Mouse (Mus musculus) urinary bladder, postnatal 25 days (tissue): Measurements from ENCODE around the gene Anks6.
"Not testable (repeated sequence)": the region's sequence is repeated elsewhere in the genome, so short reads cannot be mapped to it uniquely, and the experiment has no call there.

Experiments
- DNase-seq: peaks from one replicate; pipeline ENCODE4 v3.0.0; 2022; ENCODE audit warnings: low spot score

Anks6 gene

GRCm38 (mm10) chr4:47056791-47057509, at the start of gene Anks6:
Gene Anks6, minus strand, starts transcription at chr4:47057427.
- peak; percentile 65 for DNase-seq

DNA sequence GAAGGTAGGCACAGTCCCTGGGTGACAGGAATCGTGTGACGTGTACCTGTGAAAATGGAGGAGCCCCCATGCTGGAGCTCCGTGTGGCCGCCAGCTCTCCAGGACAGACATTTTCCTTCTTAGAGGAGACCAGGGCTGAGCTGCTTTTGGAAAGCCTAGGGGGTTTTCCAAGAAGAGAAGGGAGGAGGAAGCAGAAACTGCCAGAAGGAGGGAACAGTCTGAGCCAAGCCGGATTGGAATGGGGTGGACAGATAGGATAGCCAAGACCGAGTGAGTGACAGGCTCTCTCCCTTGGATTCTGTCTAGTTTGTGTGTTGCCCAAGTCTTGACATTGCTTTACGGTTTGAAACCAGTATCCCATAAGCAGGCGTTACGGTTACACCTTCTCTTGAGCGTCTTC, 46.3 kb upstream of the Anks6 start:
- no peak for DNase-seq

- no peak for DNase-seq
These were observed 36.4 kb upstream of the Anks6 start for GRCm38 (mm10) chr4:47093647-47094046.

- no peak for DNase-seq
These were observed 35.9 kb upstream of the Anks6 start for GRCm38 (mm10) chr4:47093161-47093560.

- DNase-seq = no peak
These were observed 35.3 kb upstream of the Anks6 start for GRCm38 (mm10) chr4:47092387-47093021.

- DNase-seq = no peak
These were observed 34.5 kb upstream of the Anks6 start, which contains the start of gene Galnt12 for GRCm38 (mm10) chr4:47091493-47092386. Gene Galnt12, plus strand, starts transcription at chr4:47091909.

DNA sequence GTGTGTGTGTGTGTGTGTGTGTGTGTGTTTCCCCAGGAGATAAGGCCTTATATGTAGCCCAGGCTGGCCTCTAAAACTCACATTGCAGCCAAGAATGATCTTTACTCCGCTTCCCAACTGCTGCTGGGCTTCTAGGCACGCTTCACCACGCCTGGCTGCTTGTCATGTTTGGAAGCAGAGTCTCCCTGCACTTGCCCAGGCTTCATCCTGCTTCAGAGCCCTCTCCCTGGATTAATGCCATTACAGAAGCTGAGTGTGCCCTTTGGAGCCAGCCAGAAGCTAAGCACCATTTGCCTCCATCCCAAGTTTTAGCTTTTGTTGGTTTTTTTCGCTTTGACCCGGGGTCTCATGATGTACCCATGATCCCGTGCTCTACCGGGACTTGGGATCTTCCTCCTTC, 31.4 kb upstream of the Anks6 start:
- DNase-seq = no peak

DNA sequence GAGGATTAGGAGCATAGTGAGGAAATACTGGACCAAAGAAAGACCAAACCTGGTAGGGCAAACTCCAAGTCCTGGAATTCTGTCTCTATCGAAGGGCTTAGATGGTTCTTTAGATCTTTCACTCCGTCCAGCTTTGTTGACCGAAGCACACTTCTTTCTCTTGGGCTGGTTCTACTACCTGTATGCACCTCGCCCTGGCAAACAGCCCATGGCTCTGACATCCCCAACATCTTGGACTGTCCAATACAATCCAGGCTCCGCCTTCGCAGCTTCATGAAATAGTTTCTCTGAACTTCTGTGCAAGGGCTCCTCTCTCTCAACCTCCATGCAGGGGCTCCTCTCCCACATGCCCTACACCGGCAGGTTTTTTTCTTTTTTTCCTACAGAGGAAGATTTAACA, 26.6 kb upstream of the Anks6 start:
- DNase-seq = no peak

DNA sequence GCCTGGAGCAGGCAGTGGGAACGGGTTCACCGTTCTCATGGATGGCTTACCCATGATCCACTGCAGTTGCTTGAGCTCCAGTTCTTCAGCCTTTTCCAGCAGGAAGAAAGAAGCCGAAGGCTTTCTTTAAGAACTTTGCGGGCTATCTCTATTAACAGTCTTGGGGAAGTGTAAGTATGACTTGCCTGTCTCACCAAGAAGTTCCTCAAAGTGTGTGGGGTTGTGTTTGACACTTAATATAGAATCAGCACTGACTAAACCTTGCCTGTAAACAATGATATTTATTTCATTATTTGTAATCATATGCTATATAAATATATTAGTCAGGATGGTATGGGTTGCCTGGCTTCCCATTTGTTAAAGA, 23.4 kb upstream of the Anks6 start:
- no peak for DNase-seq

- no peak for DNase-seq
These were observed 22.9 kb upstream of the Anks6 start for GRCm38 (mm10) chr4:47079997-47080646.

DNA sequence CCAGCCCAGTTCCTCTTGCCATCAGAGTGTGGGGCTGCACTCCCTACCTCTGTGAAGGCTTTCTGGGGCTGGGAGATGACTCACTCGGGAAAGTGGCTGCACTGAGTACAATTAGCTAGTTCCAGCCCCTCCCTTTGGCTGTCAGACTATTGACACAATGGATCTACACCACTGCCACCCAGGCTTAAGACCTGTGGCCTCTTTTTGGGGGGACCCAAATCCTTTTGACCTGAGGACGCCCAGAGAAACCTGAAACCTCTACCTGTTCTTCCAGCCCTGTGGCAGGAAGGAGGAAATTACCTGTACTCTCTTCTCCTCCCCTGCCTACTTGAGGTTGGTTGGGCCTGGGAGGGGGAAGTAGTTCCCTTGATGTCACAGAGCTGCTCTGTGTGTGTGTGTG, 17.8 kb upstream of the Anks6 start:
- DNase-seq = no peak

DNA sequence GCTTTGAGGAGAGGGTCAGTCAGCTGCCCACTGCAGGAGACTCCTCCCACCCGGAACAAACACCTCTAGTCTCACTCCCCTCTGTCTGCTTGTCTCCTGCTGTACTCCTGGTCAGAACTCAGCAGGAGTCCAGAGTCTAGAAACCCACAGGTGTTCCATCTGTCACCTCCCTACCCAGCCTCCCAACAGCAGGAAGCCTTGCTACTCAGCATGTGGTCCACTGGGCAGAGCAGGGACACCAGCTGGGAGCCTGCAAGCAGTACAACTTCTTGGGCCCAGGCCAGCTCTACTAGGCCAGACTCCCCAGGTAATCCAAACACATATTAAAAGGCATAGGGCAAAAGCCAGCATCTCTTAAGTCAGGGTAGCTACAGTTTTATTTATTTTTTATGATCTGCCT, 3.7 kb upstream of the Anks6 start:
- no peak for DNase-seq

DNA sequence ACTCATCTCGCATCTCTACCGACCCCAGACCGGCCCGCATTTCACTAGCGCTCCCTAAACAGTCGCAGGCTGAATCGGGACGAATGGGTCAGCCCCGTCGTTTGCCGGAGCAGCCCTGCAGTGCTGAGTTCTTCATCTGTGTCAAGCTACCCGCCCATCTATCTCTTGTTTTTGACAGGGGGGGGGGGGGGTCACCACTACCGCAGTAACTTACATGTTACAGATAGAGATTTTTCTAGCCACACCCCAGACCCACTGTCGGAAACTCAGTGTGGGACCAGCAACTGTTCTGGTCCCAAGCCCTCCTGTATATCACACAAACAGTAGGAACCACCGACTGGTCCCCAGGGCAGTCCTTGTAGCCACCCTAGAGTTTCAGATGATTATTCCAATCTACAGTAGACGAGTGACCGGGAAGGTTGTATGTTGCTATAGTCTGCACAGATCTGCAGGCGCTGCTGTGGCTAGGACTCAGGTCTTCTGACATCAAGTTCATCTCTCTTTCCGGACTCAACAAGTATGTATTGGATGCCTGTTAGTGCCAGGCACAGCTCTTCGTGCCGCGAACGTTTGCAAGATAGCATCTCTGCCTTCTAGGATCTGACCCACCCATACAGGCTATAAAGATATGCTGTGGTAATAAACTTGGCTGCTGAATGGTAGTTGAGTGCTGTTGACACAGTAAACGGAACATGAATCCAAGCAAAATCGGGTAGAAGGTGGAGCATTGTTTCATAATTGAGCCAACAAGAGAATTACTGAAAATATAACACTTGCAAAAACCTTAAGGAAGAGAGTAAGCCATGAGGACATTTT, 491 bp upstream of the Anks6 start:
- DNase-seq = no peak

GRCm38 (mm10) chr4:47055570-47056080, 1.6 kb downstream of the Anks6 start:
- no peak for DNase-seq

GRCm38 (mm10) chr4:47055170-47055569, 2.1 kb downstream of the Anks6 start:
- DNase-seq = not testable (repeated sequence)

DNA sequence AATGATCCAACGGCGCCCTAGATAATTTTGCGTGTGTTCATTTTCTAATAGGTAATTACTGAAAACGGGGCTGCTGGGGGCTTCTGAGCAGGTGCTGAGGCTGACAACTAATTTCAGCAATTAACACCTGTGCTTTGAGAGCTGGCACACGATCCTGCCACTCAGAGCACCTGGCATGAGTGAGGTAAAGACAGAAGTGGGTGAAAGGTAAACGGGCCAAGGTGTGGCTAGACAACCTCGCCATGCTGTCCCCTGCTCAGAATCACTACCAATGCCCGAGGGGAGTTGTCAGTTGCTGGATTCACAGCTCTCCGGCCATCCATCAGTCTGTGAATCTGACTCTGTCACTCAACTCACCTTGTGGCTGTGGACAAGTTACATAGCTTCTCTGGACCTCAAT, 5.3 kb downstream of the Anks6 start:
- DNase-seq = no peak

GRCm38 (mm10) chr4:47050642-47051381, 6.4 kb downstream of the Anks6 start:
- no peak for DNase-seq

- peak; percentile 92 for DNase-seq
These were observed 7.1 kb downstream of the Anks6 start for GRCm38 (mm10) chr4:47050167-47050566.

- DNase-seq = no peak
These were observed 8.0 kb downstream of the Anks6 start for GRCm38 (mm10) chr4:47049216-47049615.

GRCm38 (mm10) chr4:47047765-47048164, 9.5 kb downstream of the Anks6 start:
- DNase-seq = no peak
